Mouse (Mus musculus) heart, postnatal 4 days (tissue): ENCODE results near the gene Tbc1d1. TPM values are rescaled to one million over a fixed set of nuclear protein-coding genes. Genes with fewer than 3 reads are reported as not detected.
A peak's percentile ranks its signal among the peaks of the same experiment; 100 is the strongest.

ENCODE experiments used
- DNase-seq: peaks from one replicate; pipeline ENCODE4 v3.0.0; 2021
- total RNA-seq, 2 experiments: library from RNA; stranded (reverse); gene quantifications; 2 replicates each; pipeline ENCODE4 v1.2.3; 2021

The Tbc1d1 gene
- total RNA-seq, 2 experiments from 2014 or later: 55.5 to 58.6 TPM

GRCm38 (mm10) chr5:64238894-64239652 is 83.0 kb downstream of the Tbc1d1 start:
- no peak for DNase-seq

DNA sequence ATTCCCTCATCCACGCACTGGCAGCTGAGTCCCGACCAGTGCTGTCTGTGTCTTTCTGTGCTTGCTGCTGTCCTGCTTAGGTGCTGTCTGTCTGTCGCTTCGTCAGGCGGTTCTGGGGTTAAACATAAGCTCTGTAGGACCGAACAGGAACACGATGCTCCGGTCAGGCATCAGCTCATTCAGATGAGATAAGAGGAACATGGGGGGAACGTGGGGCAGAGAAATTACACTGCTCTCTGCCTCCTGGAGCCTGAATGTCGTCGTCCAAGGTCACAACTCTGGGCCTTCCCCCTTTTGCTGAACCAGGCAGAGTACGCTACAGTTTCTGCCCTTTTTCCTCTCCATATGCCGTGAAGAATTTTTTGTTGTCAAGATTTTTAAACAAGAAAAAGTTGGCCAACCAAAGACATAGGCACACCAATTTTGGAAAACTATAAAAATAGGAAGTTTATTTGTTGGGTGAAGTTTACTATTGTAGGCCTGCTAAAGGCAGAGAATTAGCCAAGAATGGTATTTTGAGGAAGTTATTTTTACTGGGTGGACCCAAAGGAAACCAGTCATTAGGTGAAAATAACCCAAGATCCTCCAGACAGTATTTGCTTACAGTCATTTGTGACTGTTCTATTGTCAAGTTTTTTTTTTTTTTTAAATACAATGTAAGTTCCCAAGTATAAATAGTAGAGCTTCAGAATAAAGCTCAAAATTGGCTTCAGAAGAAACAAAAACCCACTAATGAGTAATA is 85.0 kb downstream of the Tbc1d1 start:
- DNase-seq: no peak

DNA sequence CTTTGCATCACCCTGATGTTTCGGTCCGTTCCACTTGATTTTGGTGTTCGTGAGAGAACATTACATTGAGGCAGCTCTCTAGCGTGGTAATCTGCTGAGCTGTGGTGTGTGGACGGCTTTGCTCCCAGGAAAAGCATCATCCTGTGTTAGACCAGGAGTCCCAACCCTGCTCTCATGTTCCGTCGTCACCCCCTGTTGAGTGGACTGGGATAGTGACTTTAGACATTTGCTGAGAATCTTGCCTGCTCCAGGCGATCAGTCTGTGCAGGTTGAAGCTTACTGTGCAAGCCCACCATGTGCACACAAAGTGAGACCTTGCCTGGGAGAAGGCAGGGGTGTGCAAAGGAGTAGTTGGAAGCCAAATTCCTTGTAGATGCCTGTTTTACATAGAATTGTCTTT is 85.8 kb downstream of the Tbc1d1 start:
- no peak for DNase-seq

DNA sequence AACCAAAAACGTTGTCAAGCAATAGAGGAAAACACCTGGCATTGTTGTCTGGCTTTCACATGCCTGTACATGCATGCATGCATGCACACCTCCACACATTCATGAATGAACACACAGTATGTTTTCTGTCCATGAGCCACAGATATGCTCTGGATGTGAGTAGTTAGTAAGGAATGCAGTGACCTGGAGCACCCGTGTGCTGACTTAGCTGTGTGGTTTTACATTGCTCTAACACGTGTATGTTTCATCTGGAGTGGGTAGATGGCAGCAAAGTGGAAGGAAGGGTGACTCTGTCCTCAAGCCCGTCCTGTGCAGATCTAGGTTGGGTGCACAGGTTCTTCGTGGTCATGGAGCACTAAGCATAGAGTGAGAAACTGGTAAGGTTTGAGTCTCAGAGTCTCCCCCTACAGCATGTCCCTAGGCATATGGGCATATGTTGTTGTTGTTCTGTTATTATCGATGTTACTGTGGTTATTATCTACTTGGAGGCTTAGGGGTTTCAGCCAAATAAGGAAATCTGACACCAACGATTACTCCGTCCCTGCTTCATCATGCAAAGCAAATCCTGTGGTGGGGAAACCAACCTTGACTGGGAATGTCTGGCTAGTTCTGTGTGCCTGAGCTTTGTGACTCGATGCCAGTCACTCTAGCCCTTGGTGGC is 86.8 kb downstream of the Tbc1d1 start:
- no peak for DNase-seq

- DNase-seq: no peak
These were observed 87.6 kb downstream of the Tbc1d1 start for GRCm38 (mm10) chr5:64243666-64244065.

DNA sequence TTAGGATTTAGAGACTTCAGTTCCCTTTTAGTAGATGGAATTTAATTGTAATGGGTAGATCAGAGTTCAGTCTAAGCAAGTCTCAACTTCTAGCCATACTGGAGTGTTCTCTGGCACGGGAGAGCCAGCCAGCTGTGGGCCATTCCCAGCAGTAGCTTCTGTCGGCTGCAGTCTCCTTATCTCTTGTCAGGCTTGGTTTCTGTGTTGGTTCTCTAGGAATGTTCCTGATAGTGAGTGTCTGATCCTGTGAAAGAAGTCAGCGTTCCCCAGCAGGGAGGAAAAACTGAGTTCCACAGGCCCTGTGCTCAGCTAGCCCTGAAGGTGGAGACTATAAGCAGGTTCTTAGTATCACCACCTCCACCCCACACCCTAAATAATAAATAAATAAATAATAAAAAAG is 88.2 kb downstream of the Tbc1d1 start:
- peak; percentile 56 for DNase-seq

GRCm38 (mm10) chr5:64244745-64245144 is 88.6 kb downstream of the Tbc1d1 start:
- DNase-seq: no peak

DNA sequence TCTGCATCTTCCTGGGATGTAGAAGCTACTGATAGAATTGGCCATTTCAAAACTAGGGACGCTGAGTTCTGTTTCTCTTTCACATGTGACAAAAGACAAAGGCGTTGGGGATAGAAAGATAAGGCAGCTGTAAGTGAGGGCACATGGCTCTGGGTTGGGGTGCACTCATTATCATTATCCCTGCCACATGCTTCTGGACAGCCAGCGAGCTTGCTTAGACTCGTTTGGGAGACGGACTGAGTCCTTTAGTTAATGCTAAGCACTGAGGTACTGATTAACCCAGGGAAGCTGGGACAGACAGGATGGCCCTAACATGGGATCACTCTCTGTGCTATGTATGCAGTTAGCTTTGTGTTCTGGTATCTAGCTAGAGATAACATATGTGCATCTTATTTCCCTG is 95.3 kb downstream of the Tbc1d1 start:
- DNase-seq: no peak

DNA sequence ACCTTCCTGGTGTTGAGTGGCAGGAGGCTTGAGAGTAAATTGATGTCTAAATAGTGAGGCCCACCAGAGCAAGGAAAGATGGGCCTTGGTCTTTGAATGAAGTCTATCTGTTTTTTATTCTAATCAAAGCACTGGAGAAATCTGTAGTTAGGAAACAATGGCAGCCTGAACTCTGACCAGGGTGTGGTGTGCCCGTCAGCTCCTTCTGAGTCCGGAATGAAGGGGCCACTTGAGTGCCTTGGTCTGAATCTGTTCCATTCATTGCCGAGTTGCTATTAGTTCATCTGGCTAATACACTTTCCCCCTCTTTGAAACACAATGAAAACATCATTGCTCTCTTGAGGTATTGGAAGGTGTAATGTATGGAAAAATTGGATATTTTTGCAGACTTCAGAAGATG is 98.2 kb downstream of the Tbc1d1 start:
- DNase-seq: no peak

GRCm38 (mm10) chr5:64254988-64255387 is 98.9 kb downstream of the Tbc1d1 start:
- no peak for DNase-seq

GRCm38 (mm10) chr5:64263348-64263747 is 107.2 kb downstream of the Tbc1d1 start:
- no peak for DNase-seq

GRCm38 (mm10) chr5:64263898-64264478 is 107.9 kb downstream of the Tbc1d1 start:
- DNase-seq: no peak

DNA sequence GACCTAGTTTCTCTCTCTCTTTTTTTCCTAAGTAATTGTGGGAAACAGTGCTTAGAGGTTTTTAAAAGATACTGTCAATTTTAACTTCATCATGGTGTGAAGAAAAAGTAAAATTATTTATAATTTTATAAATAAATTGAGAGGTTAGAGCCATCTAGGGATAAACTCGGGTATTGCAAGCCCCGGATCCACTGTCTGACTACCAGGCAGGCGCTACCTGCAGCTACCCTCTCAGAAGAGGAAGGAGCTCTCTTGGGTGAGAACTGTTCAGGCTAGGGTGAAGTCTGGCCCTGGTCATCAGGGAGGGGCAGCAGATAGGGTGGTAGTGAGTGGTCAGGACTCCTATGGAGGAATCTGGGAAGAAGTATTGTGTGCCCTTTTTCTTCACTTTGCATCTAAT is 109.0 kb downstream of the Tbc1d1 start:
- DNase-seq: peak; percentile 66

DNA sequence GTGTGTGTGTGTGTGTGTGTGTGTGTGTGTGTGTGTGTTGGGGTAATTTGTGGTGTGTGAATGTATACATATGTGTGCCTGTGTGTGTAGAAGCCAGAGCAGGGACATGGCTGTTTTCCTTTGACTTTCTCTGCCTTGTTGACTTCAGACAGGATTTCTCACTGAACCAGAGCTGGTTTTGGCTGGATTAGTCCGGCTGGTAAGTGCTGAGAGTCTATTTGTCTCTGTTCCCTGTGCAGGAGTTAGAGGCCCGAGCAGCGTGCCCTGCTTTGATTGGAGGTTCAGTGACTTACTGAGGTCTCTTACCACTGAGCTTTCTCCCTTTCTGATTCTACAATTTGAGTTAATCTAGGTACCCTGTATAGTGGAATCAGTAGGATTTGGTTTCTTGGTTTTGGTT is 109.8 kb downstream of the Tbc1d1 start:
- no peak for DNase-seq

DNA sequence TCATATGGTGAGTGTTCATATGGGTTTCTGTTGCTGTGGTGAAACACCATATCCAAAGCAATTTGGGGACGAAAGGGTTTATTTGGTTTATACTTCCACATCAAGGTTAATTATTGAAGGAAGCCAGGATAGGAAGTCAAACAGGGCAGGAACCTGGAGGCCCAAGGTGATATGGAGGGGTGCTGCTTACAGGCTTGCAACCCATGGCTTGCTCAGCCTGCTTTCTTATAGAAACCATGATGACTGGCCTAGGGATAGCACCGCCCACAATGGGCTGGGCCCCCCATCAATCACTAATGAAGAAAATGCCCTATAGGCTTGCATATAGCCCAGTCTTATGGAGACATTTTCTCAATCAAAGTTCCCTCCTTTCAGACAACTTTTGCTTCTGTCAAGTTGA is 110.4 kb downstream of the Tbc1d1 start:
- DNase-seq: no peak

DNA sequence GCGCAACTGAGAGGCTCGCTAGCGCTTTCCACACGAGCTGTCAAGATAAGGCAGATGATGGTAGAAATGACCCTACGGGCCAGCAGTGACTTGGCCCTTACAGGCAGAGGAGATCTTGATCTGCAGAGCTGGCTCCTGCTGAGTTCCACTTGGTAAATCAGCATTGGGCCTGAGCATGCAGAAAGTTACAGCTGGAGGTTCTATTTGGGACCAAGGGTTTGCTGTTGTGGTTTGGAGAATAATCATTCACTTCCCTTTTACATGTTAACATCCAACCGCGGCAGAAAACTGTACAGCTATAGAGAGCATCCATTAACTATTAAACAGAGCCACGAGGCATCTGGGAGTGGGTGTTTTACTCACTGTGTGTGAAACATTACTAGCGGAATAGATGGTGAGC is 111.2 kb downstream of the Tbc1d1 start:
- no peak for DNase-seq

GRCm38 (mm10) chr5:64269669-64270068 is 113.6 kb downstream of the Tbc1d1 start:
- DNase-seq: no peak

DNA sequence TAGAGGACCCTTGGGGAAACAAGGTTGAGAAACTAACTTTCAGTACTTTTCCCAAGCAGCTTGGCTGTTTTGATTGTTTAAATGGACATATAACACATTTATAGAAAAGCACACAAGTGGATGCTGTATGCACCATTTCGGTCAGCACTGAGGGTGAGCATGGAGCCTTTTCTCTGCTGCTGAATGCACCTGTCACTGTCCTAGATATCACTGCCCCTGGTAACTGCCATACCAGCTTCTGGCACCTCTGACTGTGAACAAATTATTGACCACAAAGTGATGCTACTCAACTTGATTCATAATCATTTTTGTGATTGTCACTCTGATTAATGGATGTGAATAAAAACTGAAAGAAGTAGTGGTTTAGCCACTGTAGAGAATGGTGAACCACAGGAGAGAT is 117.4 kb downstream of the Tbc1d1 start:
- DNase-seq: no peak

GRCm38 (mm10) chr5:64274296-64274695 is 118.2 kb downstream of the Tbc1d1 start:
- no peak for DNase-seq

GRCm38 (mm10) chr5:64274738-64275451 is 118.8 kb downstream of the Tbc1d1 start:
- DNase-seq: peak; percentile 71

DNA sequence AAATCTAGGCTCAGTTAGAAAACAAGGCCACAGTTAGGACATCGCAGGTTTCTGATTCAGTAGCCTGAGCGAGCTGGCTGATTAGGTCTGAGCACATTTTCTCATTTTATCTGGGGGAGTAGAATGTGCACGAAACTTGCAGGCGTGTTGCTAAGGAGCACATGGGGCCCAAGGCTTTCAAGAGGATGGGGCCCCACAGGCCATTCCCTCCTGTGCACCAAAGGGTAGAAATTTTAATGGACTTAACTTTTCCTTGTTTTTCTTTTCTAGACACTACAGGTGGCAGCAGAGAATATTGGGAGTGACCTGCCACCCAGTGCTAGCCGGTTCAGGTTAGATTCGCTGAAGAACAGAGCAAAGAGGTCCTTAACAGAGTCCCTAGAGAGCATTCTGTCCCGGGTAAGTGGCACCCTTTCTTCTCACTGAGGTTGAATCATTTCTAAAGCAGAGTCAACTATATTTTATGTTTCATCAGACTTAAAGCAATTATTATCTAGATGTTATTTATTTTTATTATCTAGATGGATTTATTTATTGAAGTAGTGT is 121.6 kb downstream of the Tbc1d1 start:
- DNase-seq: no peak

- DNase-seq: no peak
These were observed 123.6 kb downstream of the Tbc1d1 start for GRCm38 (mm10) chr5:64279668-64280067.
